Mouse (Mus musculus): ENCODE measurements around the gene Ybx3. TPM values are rescaled to one million over a fixed set of nuclear protein-coding genes. Genes with fewer than 3 reads are reported as not detected.

Gene Ybx3
- polyA plus RNA-seq, 1 experiment from 2014 or later, result 43.4 TPM

DNA sequence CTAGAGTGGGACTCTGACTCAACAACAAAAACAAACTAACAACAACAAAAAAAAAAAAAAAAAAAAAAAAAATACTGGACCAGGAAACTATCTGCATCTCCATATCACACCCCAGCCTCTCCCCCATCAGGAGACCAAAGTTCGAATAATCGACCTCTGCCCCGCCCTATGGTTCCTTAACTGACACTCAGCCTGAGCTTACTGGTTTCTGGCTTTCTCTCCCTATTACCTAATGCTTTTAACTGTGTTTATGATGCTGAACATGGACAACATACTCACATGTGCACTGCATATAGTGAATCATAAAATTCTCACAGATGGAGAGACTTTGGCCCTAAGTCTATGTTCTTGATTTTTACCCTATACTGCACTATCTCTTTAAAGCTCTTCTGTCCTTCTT, 49.0 kb downstream of the Ybx3 start:
- no peak for ATAC-seq (ENCODE audit: insufficient number of reproducible peaks, low FRiP score, low TSS enrichment, low read depth)
- Histone ChIP-seq H3K36me3 (ENCODE audit: control insufficient read depth, insufficient read depth, low read length) (no peaks in the 10 kb centered on the region), H3K4me3 (ENCODE audit: low read depth, low read length) (no peak overlapping the region), H3K27ac (replicated peaks; ENCODE audit: low read depth, low read length) (no peak overlapping the region), H3K4me2 (ENCODE audit: low read depth, severe bottlenecking) (no peak overlapping the region), H3K9me3 (ENCODE audit: control insufficient read depth, low read length) (no peaks in the 10 kb centered on the region), H3K9ac (ENCODE audit: low read length) (no peak overlapping the region), H3K4me1 (ENCODE audit: control insufficient read depth, insufficient read depth, low read length) (no peaks in the 10 kb centered on the region), H3K27me3 (ENCODE audit: control insufficient read depth, insufficient read depth, low read length) (no peaks in the 10 kb centered on the region)
- DNase-seq (ENCODE audit: low spot score), result no peak
- WGBS, result 74% methylated on average over 3 of the region's 3 CpGs

DNA sequence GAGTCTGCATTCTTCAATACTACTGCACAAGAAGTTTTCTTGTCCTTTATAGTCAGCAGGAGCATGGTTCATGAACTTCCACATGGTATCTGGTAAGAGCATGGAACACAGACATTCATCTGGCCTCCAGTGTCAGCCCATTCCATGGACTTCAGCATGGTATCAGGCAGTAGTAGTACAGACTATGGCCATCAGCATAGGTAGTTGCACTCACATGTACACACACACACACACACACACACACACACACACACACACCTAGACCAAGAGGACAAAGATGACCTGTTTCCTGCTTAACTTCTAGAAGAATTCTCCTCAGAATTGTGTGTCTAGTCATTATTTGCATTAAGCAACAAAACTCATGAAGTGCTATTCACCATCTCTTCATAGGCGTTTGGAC, 49.5 kb downstream of the Ybx3 start:
- Histone ChIP-seq H3K4me1 (ENCODE audit: control insufficient read depth, insufficient read depth, low read length) (no peaks in the 10 kb centered on the region), H3K27me3 (ENCODE audit: control insufficient read depth, insufficient read depth, low read length) (no peaks in the 10 kb centered on the region), H3K9me3 (ENCODE audit: control insufficient read depth, low read length) (no peaks in the 10 kb centered on the region), H3K27ac (replicated peaks; ENCODE audit: low read depth, low read length) (no peak overlapping the region), H3K4me3 (ENCODE audit: low read depth, low read length) (no peak overlapping the region), H3K4me2 (ENCODE audit: low read depth, severe bottlenecking) (no peak overlapping the region), H3K36me3 (ENCODE audit: control insufficient read depth, insufficient read depth, low read length) (no peaks in the 10 kb centered on the region), H3K9ac (ENCODE audit: low read length) (no peak overlapping the region)
- ATAC-seq (ENCODE audit: insufficient number of reproducible peaks, low FRiP score, low TSS enrichment, low read depth) (no peak), DNase-seq (ENCODE audit: low spot score) (no peak)
- 73% methylated on average over 1 of the region's 1 CpGs for WGBS

DNA sequence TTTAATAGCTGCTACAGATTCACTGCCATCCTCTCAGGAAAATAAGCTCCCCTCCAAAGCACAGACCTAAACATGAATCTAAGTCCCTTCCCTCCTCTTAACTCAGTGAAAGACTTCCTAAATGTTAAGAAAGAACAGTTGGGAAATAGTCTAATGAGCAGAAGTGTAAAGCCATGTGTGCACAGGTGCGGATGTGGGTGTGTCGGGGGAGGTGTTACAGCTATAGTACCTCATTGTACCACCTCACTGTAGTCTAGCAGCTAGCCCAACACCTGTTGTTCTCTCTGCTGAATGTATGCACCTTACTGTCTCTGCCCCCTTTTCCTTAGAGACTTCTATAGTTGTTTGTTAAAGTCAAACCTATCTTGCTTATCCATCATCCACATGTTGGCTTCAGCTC, 61.2 kb downstream of the Ybx3 start:
- 98% methylated on average over 2 of the region's 2 CpGs for WGBS
- H3K36me3 ChIP-seq (ENCODE audit: control insufficient read depth, insufficient read depth, low read length), result no peaks in the 10 kb centered on the region
- no peak overlapping the region for H3K4me2 ChIP-seq (ENCODE audit: low read depth, severe bottlenecking)
- H3K4me1 ChIP-seq (ENCODE audit: control insufficient read depth, insufficient read depth, low read length), result no peaks in the 10 kb centered on the region
- H3K27me3 ChIP-seq (ENCODE audit: control insufficient read depth, insufficient read depth, low read length), result no peaks in the 10 kb centered on the region
- no peak for DNase-seq (ENCODE audit: low spot score)
- no peak overlapping the region for H3K4me3 ChIP-seq (ENCODE audit: low read depth, low read length)
- H3K9me3 ChIP-seq (ENCODE audit: control insufficient read depth, low read length), result no peaks in the 10 kb centered on the region
- no peak overlapping the region for H3K27ac ChIP-seq (replicated peaks; ENCODE audit: low read depth, low read length)
- no peak for ATAC-seq (ENCODE audit: insufficient number of reproducible peaks, low FRiP score, low TSS enrichment, low read depth)
- H3K9ac ChIP-seq (ENCODE audit: low read length), result no peak overlapping the region

DNA sequence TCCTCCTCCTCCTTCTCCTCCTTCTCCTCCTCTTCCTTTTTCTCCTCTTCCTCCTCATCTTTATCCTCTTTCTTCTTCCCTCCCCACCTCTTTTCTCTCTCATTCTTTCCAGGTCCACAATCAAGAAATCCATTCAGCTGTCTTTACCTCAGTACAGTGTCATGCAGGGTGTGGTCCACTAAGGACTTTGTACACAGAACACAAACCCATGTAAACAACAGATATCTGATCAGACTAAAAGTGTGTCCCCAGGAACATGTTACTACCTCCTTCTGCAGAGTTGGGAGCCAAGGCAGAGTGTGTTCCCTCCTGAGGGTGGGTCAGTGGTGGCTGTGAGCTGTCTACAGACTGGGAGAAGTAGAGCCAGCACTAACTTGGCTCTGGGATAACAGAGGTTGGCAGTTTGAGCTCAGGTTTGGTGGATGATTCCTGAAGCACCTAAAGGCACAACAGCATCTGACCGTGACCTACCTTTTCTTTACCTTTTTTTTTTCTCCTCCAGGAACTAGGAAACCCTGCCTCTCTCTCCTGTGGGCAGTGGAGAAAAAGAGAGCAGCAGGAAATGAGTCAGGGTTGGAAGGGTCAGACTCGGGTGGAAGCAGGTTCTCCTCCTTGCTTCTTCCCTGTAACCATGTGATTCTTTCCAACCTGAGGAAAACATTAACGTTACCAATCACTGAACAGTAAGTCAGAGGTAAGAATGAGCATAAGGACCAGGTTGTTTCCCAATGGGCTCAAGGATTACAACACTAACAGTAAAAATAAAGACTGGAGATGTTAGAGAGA, 66.2 kb downstream of the Ybx3 start:
- no peaks in the 10 kb centered on the region for H3K9me3 ChIP-seq (ENCODE audit: control insufficient read depth, low read length)
- no peak overlapping the region for H3K4me3 ChIP-seq (ENCODE audit: low read depth, low read length)
- no peak overlapping the region for H3K4me2 ChIP-seq (ENCODE audit: low read depth, severe bottlenecking)
- ATAC-seq (ENCODE audit: insufficient number of reproducible peaks, low FRiP score, low TSS enrichment, low read depth), result no peak
- no peaks in the 10 kb centered on the region for H3K4me1 ChIP-seq (ENCODE audit: control insufficient read depth, insufficient read depth, low read length)
- no peaks in the 10 kb centered on the region for H3K36me3 ChIP-seq (ENCODE audit: control insufficient read depth, insufficient read depth, low read length)
- 75% methylated on average over 3 of the region's 3 CpGs for WGBS
- DNase-seq (ENCODE audit: low spot score), result no peak
- no peak overlapping the region for H3K27ac ChIP-seq (replicated peaks; ENCODE audit: low read depth, low read length)
- H3K27me3 ChIP-seq (ENCODE audit: control insufficient read depth, insufficient read depth, low read length), result no peaks in the 10 kb centered on the region
- H3K9ac ChIP-seq (ENCODE audit: low read length), result no peak overlapping the region

DNA sequence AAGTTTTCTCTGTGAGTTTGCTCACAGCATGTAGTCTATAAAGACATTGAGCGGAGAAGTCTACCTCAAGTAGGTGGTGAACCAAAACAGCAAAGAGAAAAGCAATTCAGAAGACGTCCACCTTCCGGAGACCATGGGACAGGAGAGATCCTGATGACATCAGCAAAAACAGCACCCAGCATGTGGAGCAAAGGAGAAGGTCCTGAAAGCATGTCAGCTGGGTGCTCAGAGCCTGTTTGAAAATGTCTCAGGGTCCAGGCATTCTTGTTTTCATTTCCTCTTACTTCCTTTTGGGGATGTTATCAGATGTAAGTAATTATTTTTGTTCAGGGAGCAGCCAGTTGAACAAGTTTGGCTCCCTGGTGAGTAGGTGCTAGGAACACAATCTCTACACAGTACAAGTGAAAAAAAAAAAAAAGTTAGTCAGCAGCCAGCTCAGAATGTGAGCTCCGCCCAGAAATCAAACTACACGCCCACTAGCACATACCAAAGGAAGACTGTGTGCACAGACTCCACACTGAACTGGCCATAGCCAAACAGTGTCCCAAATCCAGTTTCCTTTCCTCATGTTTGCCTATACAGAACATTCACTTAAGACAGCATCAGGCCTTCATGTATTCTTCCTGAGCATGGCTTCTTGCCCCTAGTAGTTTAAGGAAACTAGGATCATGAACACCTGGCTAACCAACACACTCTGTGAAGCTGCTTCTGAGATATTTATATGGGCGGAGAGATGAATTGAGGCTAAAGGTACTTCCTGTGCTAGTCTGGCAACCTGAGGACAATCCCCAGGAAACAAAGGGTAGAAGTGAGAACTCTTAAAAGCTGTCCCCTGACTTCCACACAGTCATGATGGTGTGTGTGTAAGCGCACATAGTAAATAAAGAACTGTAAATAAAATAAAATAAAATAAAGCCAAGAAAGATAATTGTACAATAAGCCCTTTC, 71.8 kb downstream of the Ybx3 start:
- H3K36me3 ChIP-seq (ENCODE audit: control insufficient read depth, insufficient read depth, low read length), result no peaks in the 10 kb centered on the region
- no peak for ATAC-seq (ENCODE audit: insufficient number of reproducible peaks, low FRiP score, low TSS enrichment, low read depth)
- no peaks in the 10 kb centered on the region for H3K9me3 ChIP-seq (ENCODE audit: control insufficient read depth, low read length)
- H3K4me2 ChIP-seq (ENCODE audit: low read depth, severe bottlenecking), result no peak overlapping the region
- no peaks in the 10 kb centered on the region for H3K4me1 ChIP-seq (ENCODE audit: control insufficient read depth, insufficient read depth, low read length)
- H3K27me3 ChIP-seq (ENCODE audit: control insufficient read depth, insufficient read depth, low read length), result no peaks in the 10 kb centered on the region
- H3K4me3 ChIP-seq (ENCODE audit: low read depth, low read length), result no peak overlapping the region
- WGBS, result 89% methylated on average over 7 of the region's 7 CpGs
- no peak overlapping the region for H3K27ac ChIP-seq (replicated peaks; ENCODE audit: low read depth, low read length)
- no peak overlapping the region for H3K9ac ChIP-seq (ENCODE audit: low read length)
- DNase-seq (ENCODE audit: low spot score), result no peak

Other genes starting within 250 kb of the Ybx3 start
- 0.10 TPM in 1 of 2 replicates, not detected in the other for gene Klra2, start 141.1 kb downstream of the Ybx3 start, polyA plus RNA-seq (2014; fragmentation: Nextera tagmentation; extraction: Ambion mirVana)
- 56.4 and 67.7 TPM in 2 replicates for gene Magohb, start 95.2 kb downstream of the Ybx3 start, polyA plus RNA-seq (2014; fragmentation: Nextera tagmentation; extraction: Ambion mirVana)
- gene Styk1, start 34.9 kb downstream of the Ybx3 start, polyA plus RNA-seq (2014; fragmentation: Nextera tagmentation; extraction: Ambion mirVana), result 2.4 and 3.3 TPM in 2 replicates
- not detected in 2 replicates for gene 5430401F13Rik, start 97.9 kb upstream of the Ybx3 start, polyA plus RNA-seq (2014; fragmentation: Nextera tagmentation; extraction: Ambion mirVana)
- gene Gm6619, start 97.9 kb upstream of the Ybx3 start, polyA plus RNA-seq (2014; fragmentation: Nextera tagmentation; extraction: Ambion mirVana), result 0.27 TPM in 1 of 2 replicates, not detected in the other
- not detected in 2 replicates for gene Tas2r130, start 242.4 kb upstream of the Ybx3 start, polyA plus RNA-seq (2014; fragmentation: Nextera tagmentation; extraction: Ambion mirVana)